Mouse (Mus musculus) cerebellum, adult 9-10 months (tissue): ENCODE measurements around the gene Catsperz.
A peak's percentile ranks its signal among the peaks of the same experiment; 100 is the strongest.

ENCODE experiments used
- DNase-seq: peaks from one replicate; pipeline ENCODE4 v3.0.0; 2022

The Catsperz gene

DNA sequence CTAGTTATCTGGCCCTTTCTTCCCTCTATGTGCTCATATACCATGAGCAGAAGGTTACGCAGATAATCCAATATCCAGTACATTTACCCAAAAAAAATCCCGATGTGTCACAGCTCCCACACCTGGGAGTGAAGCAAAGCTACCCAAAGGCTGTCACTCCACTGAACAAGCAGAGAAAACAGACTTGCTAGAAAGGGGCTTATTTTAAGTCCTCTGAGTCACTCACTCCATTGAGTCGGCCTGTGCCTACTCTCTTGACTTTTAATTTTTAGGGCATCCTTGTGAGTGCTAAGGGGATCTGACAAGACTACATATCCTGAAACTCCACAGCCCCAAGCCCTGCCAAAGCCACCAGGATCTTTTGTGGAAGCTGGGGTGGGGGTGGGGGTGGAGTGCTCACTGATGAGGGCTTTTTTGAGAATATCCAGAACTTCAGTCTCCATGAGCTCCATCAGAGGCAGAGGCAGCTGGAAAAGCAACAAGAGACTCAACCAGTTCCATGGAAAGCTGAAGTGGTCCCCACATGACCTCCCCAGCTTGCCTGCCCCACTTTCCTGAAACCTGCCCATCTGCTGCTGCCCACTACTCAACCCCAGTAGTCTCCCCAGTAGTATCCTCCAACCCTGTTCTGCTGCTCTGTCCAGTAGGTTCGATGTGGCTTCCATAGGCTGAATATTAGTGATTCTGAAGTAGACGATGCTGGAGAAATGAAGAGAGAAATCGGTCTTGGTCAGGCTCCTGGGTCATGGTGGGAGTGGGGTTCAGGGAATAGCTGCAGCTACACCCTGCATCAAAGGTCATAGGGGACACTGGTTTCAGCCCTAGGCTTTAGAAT, 2.1 kb downstream of the Catsperz start:
- DNase-seq = no peak

DNA sequence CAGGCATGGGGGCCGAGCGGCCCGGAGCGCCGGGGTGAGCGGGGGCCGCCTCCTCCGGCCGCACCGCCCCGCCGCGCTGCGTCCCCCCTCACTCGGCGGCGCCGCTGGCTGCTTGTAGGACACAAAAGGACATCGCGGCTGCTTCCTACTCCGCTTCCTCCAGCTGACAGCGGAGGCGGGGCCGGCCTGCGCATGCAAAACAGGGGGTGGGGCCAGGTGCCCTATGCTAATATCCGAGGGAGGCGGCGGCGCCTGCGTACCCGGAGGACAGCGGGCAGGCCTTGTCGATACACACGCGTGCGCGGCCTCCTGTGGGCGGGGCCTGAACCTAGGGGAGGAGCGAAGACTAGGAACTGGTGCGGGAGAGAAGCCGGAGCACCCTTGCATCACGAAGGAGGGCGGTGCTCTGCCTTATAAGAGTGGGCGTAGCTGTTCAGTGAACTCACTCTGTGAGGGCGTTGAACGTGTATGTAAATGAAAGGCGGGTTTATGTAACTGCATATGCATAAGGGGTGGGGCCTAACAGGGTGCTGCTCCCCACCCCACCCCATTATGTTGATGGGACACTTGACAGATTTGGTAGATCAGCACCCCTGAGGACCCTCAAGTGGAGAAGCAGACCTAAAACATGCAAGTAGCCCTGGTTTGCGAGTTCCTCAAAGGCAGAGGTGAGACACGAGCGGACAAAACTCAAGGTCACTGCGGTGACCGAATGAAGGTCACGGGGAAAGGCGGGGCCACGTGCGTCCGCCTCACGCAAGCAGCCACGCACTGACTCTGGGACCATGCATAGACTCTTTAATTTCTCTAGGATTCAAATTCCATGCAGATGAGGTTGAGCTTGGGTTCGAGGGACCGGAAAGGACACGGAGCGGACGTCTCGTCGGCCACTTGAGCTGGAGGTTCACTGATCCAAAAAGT, 3.3 kb downstream of the Catsperz start, which contains the start of gene Esrra:
TSS of gene Esrra (minus strand) at position 167 of the 921 bp plus-strand sequence.
- peak; percentile 100 for DNase-seq

DNA sequence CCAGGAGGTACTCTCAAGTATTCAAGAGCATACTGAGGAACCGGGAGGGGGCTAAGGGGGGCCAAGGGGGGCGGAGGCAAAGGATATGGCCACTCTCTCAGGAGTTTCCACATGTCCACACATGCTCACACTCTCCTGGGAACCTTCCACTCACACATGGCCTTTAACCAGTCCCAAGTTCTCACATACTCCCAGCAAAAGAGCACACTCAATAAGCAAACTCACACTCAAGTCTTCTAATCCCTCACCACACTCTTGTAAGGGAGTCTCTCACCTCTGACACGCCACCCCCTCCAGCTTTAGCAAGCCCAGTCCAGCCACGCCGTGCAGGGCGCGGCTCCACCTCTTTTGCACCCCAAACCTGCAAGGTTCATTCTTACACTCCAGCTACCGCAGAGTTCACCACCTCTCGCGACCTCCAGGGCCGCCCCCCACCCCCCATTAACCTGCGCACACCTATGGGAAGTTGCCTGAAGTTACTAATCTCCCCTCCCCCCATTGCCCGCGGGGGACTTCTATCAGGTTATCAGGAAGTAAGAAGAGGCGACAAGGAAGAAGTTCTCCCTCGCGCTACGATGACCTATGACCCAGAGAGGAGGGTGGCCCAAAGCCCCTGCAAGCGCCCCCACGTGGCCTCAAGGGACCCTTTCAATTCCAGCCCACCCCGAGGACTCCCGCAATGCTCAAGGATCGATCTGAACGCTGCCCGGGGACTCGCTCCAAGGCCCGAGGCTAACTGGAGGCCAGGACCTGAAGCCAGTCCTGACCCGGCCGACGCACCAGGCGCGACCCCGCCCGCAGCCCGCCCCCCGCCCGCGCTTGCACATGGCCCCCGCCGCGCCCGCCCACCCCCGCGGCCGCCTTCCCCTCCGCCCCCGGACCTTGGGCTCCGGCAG, 4.2 kb downstream of the Catsperz start:
- DNase-seq = peak; percentile 84

DNA sequence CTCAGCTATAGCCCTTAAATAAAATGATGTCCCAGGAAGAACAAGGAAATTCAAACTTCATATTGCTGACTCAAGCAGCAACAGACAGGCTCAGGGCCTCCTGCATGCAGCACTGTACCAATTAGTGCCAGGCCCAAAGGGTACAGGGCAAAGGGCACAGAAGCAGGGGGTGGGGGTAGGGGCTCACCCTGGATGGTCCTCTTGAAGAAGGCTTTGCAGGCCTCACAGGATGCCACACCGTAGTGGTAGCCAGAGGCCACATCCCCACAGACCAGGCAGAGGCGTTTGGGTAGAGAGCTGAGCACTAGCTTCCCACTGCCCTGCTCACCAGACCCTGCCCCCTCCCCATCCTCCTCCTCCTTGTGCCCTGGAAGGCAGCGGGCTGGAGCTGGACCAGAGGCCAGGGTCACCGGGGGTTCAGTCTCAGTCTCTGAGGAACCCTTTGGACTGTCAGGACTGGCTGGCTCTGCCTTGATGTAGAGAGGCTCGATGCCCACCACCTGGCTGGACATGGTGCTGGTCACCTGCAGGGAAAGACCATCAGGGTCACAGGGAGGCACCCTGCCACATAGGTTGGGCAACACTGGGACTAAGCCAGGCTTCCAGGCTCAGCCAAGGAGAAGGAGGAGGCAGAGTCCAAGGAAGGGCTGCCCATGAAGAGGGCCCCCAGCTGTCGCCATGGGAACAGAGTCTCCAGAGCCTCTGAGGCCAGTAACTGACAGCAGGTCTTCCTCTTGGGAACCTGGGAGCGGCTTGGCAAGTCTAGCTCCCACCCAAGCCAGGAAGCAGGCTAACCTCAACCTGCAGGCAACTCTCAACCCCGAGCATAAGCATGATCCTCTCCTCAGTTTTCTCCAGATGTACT, 5.1 kb downstream of the Catsperz start:
- DNase-seq = peak; percentile 81

DNA sequence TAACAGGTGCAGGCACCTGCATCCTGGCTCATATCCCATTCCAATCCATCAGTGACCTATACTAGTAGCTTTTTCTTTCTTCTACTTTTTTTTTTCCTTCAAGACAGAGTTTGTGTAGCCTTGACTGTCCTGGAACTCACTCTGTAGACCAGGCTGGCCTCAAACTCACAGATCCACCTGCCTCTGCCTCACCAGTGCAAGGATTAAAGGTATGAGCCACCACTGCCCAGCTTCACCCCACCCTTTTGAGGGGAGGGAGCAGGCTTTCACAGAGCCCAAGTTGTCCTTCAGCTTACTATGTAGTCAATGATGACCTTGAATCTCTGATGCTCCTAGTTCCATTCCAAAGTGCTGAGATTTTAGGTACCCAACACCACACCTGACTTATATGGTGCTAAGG, 5.7 kb downstream of the Catsperz start:
- DNase-seq = peak; percentile 48

DNA sequence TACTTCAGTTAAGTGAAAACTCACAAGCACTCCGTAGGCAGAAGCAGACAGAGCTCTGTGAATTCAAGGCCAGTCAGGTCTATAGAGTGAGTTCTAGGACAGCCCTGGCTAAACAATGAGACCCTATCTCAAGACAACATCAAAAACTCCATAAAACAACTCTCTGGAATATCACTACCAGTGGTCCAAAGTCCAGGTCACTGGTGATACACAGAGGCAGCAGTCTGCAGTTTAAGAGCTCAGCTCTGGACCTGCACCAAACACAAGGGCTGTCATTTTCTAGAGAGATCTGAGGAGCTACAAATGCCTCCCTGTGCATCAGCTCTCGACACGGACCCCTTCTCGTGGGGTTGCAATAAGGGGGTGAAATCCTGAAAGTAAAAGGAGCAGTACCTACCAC, 6.9 kb downstream of the Catsperz start:
- DNase-seq = peak; percentile 33

DNA sequence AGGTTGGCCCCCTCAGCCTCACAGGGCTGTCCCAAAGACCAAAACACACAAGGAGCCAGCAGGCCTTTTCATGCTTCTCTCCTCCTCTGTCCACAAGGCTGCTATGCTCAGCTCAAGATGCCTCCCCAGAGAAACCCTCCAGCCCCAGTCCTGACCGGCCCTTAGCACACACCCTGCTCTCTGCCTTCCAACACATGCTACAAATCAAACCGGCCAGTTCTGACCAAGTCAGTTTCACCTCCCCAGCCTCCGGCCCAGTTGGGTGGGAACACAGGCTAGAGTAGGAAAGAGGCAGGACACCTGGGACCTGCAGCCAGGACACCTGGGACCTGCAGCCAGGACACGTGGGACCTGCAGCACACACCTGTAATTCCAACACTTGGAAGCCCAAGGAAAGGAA, 8.7 kb downstream of the Catsperz start:
- DNase-seq = peak; percentile 26

DNA sequence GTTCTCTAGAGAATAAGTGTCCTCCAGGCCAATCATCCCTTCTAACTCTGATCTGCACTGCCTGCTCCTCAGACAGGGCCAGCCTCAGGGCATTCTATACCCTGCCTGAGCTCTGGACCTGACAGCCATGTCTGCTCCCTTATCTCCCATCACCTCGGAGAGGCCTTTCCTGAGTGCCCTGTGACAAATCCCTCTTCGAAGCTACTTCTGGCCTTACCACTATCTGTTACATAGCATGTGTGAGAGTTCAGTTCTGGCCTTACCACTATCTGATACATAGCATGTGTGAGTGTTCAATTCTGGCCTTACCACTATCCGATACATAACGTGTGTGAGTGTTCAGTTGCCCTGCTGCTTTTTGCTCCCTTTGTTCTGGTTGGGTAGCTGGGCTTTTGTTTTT, 9.9 kb downstream of the Catsperz start:
- no peak for DNase-seq

DNA sequence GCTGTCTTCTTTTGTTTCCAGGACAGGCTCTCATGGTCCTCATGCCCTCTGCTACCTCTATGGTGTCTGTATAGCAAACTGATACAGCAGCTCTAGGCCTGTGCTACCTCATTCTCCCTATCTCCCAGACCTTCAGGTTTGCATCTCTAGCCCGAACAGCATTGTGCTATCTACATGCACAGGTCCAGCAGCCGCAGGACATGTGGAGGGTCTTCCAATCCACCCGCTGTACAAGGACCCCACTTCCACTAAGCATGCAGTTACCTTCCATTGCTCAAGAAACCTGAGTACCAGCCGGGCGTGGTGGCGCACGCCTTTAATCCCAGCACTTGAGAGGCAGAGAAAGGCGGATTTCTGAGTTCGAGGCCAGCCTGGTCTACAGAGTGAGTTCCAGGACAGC, 10.6 kb downstream of the Catsperz start:
- peak; percentile 40 for DNase-seq

DNA sequence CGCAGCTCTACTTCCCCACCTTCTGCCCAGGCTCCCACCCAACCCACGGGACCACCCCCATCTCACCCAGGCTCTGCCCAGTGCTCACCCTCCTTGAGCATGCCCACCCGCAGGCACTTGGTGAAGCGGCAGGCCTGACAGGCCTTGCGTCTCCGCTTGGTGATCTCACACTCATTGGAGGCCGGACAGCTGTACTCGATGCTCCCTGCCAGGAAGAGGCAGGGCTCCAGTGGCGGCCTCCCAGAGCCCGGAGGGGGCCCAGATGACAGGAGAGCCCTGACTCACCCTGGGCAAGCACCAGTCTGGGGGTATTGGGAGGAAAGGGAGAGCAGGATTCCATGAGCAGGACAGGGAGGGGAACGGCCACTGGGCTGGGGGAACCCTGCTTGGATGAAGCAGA, 11.2 kb downstream of the Catsperz start:
- peak; percentile 38 for DNase-seq

DNA sequence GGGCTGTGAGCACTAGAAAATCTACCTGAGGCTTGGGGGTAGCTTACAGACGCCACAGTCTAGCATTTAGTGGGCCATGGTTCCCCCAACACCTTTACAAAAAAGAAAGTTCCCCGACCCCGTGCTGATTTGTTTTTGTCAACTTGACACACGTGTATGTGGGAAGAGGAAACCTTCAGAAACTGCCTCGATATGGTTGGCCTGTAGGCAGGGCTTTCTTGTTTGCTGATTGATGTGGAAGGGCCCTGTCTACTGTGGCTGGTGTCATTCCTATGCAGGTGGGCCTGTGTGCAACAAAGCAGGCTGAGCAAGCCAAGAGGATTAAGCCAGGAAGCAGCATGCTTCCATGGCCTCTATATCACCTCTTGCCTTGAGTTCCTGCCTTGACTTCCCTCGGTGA, 12.1 kb downstream of the Catsperz start:
- DNase-seq = no peak

DNA sequence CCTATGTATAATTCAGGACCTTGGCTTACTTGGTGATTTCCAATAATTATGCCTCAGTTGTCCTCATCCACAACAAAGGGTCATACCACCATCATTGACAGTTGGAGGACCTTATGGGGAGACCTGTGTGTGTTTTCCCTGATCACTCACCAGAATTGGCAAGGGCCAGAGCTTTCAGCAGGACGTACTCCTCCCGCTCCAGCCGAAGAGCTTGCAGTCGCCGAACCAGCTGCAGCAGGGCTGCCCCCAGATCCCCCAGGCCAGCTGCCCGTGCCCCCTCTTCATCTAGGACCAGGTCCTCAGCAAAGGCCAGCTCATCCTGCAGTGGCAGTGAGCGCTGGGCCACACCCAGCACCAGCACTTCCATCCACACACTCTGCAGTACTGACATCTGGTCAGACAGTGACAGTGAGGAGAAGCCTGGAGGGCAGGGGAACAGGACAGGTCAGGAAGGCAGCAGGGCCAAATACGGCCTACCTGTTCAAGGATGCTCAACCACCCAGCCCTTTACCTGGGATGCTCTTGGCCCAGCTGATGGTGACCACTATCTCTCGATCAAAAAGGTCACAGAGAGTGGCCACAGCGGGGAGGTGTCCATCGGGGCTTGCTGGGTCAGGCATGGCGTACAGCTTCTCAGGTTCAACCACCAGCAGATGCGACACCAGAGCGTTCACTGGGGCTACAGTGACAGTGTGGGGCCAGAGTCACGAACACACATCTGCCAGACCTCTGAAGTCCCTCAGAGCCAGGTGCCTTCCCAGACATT, 12.8 kb downstream of the Catsperz start:
- peak; percentile 37 for DNase-seq

DNA sequence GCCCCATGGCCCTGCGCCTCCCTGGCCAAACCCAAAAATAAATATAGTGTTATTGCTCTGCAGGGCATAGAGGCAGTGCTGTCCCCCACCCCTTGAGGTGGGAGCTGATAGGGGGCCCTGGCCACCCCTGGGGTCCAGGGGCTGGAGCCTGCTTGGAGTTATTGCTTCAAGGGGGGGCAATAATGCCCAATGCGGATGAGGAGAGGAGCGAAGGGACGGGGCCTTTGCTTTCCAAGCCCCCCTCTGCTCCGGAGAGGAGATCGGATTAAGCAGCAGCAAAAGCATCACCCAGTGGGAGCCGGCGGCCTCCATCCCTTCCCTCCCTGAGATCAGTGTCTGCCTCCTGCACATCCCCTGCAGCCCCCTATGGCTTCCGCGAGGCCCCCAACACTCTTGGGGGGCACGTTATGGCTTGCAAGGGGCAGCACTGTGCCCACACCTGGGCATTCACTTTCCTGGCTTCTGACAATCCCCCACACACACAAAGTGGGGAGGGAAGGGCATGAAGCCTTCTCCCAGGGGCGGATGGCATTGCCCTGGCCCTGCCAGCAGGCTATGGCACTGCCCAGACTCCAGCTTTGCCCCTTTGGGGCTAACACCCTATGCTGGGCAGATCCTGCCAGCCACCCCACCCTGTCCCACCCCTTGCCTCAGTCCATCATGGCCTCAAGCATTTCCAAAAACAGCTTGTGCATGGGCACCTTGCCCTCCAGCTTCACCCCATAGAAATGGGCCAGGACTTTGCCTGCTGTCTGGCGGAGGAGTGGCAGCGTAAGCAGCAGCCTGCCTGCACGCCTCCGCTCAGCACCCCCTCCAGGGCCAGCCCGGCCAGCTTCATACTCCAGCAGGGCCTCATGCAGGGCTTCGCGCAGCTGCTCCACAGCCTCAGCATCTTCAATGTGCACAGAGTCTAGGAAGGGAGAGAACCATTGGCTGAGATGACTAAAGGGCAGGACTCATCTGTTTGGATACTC, 13.8 kb downstream of the Catsperz start:
- DNase-seq = peak; percentile 59

DNA sequence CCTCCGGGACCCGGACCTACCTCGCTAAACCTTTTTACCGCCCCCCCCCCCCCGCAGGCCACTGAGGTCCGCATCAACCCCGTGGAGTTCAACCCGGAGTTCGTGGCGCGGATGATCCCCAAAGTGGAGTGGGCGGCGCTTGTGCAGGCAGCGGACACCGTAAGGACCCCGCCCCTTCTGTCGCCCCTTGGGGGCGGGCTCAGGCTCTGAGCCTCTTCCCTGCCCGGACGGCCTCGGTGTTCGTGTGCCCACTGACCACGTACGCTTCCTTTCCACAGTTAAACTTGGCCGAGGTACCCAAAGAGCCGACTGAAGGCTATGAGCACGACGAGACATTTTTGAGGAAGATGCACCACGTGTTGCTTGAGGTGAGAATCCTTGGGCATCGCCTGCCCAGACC, 14.9 kb downstream of the Catsperz start:
- peak; percentile 72 for DNase-seq

DNA sequence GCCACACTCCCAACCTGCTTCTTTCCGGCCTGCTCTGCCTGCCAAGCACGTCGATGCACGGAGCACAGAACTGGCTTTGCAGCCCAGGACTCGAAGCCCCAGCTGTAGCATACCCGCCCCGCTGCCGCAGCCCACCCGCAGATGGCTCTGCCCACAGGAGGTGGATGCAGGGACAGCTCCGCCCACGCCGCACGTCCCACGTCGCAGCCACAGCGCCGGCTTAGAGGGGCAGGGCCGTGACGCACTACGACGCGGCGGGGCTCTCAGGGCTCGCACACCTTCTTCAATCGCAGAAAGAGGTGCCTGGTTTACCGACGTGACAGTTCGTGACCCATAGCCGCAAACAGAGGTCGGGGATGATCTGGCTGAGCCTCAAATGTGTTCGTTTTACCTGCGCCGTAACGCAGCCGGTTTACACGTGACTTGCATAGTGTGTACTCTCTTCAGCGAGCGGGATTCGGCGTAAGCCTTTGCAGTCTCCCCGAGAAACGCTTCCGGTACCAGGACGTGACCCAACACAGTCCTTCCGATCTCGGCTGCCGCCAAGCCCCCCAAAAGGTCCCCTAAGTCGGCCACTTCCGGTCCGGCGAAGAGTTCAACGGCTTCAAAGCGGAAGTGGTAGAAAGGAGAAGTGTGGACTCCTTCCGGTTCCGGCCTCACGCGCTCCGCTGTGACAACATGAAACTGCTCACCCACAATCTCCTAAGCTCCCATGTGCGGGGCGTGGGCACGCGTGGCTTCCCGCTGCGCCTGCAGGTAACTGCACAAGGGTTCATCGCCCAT, 15.5 kb downstream of the Catsperz start, which contains the start of the genes Trmt112 and Prdx5:
TSS of gene Trmt112 (plus strand) at position 192 of the 783 bp plus-strand sequence.
TSS of gene Prdx5 (minus strand) at position 600 of the 783 bp plus-strand sequence.
- peak; percentile 90 for DNase-seq

DNA sequence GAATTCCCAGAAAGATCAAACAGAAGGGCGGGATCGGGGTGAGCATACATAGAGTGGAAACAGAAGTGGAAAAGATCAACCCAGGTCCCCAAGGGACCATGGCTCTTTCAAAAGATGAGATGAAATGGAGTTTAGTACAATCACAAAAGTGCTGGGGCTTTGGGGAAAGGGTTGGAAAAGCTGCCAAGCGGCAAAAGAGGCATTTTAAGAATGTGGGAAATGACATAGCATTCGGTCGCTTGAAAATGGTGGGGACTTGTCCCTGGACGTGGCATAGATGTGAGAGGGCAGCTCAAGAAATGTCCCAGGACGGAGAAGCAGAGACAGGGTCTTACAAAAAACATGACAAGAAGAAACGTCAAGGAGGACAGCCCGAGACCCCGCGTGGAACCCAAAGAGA, 16.2 kb downstream of the Catsperz start:
- DNase-seq = no peak

DNA sequence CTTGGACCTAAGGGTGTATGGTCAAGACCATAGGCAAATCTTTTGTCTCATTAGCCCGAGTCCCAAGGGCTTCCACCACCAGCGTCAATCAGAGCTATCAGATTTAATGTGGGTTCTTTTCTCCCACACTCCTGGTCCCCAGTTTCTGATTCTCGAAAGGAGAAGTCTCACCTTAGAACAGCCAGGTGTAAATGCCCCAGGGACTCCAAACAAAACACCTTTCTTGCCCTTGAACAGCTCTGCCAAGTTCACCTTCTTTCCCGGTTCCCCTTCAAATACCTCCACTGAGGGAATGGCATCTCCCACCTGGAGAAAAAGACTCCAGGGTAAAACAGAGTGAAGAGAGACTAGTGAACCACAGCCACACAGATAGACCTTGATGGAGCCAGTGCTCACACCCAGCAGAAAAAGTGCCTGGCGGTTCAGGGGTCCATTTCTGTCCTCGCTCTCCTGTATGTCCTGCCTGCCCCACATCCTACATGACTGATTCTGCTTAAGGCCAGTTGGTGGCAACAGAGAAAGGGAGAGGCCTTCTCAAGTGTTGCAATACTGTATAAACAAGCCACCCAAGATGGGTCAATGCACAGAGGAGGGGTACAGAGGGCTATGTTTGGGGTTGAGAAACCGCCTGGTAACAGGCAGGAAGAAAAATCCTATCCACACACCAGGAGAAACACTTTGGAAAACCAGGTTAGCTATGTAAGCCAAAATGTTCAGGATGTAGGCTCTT, 17.2 kb downstream of the Catsperz start:
- peak; percentile 46 for DNase-seq

DNA sequence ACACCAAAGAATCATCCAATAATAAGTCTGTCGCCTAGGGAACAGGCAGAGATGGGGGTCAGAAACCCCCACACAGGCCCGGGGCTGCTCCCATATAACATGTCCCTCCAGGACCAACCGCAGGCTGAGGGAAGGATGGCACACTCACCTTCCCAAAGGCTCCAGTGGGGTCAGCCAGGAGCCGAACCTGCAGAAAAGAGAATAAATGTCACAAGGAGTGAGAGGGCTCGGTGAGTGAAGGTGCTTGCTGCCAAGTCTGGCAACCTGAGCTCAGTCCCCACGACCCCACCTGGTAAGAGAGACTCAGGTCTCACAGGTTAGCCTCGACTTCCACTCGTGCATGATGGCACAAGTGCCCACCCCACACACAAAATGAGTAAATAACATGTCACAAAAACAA, 18.1 kb downstream of the Catsperz start:
- peak; percentile 40 for DNase-seq
